9 mouse cellular contexts compared by ENCODE assay signal in the genomic region with DNA sequence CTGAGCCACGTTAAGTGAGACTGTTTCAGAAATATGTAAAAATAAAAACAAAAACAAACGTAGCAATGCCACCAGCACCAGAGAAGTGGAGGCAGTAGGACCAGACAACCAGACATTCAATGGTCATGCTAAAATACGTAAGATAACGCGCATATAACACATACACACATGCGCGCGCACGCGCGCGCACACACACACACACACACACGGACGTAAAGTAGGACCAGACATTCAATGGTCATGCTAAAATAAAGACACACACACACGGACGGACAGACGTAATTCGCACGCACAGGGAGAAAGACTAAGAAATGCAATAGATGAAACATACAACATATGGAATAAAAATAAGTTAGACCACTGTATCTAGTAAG. TPM values are rescaled to one million over a fixed set of nuclear protein-coding genes. Genes with fewer than 3 reads are reported as not detected.
A peak's percentile ranks its signal among the peaks of the same experiment; 100 is the strongest.
DNase-seq lines count a peak whose midpoint lies in the region; ATAC-seq and TF ChIP-seq lines count a peak whose summit lies in the region.
"Had no signal": no experiment of that assay in that cellular context is flagged by ENCODE, and none has a peak within 500 bp of the region (broad histone marks: within the 10 kb centered on the region; RNA-seq: fewer than 3 reads in every experiment).

No protein-coding gene starts in this region.

- peak; percentile 64 for DNase-seq in CH12.LX (ENCODE audit: extremely low read depth)
- peak; percentile 48 to 85 for DNase-seq in adrenal gland, adult (ENCODE audit: inconsistent age in 2 of 2, low spot score in 1 of 2)
- peak; percentile 50 for DNase-seq in embryonic facial prominence, embryonic 10.5 days (ENCODE audit: low spot score)
- DNase-seq in kidney, postnatal 10 days, result peak; percentile 53
- DNase-seq in lung, postnatal 10 days, result peak; percentile 56
- peak; percentile 32 for DNase-seq in retina, embryonic 14.5 days (ENCODE audit: low spot score)
- no peak for DNase-seq in Muller cell, postnatal 12 days (ENCODE audit: inconsistent ontology term)

- WGBS in embryonic facial prominence, embryonic 10.5 days, result 48% methylated on average over 19 of the region's 19 CpGs
- 27% methylated on average over 19 of the region's 19 CpGs for WGBS in heart, embryonic 14.5 days

- no peak for TF ChIP-seq EP300 in CH12.LX (IDR thresholded peaks at IDR 0.05; ENCODE audit: low read length)

- in situ Hi-C loops in CH12.LX (cut with MboI; ENCODE audit: low pct_ligation_motif_present, low pct_unique_long_range_greater_than_20kb, low sequenced_read_pairs), result no loop called here

- H3K4me3 ChIP-seq in CH12.LX (replicated peaks in 1 of 3; ENCODE audit: low read depth in 2 of 3, low read length in 2 of 3, poor library complexity in 1 of 3), result peak overlapping the region; percentile 52 to 71 (median 59)
- peak overlapping the region; percentile 59 for H3K4me3 ChIP-seq in embryonic facial prominence, embryonic 10.5 days
- H3K4me3 ChIP-seq in heart, embryonic 14.5 days (ENCODE audit: control insufficient read depth in 1 of 2, insufficient read depth in 1 of 2, low read depth in 1 of 2, low read length in 2 of 2), result peak overlapping the region; percentile 46 to 50

- peaks cover 0 to 7% of the 10 kb centered on the region in 2 experiments for H3K36me3 ChIP-seq in CH12.LX (replicated peaks in 1 of 2; ENCODE audit: control insufficient read depth in 1 of 2, insufficient read depth in 1 of 2, low read length in 1 of 2)
- peaks cover 31% of the 10 kb centered on the region for H3K36me3 ChIP-seq in embryonic facial prominence, embryonic 10.5 days (replicated peaks)
- peaks cover 20% of the 10 kb centered on the region for H3K36me3 ChIP-seq in heart, embryonic 14.5 days (ENCODE audit: control insufficient read depth, insufficient read depth, low read length)

- dilution Hi-C loops in CH12.LX (cut with MboI; ENCODE audit: extremely low pct_ligation_motif_present, extremely low pct_unique_long_range_greater_than_20kb, low sequenced_read_pairs), result no loop called here

- 0 out of 2 replicates have a peak, but pooled peaks cover 4% of the 10 kb centered on the region for H3K79me2 ChIP-seq in CH12.LX (replicated peaks; ENCODE audit: control insufficient read depth, extremely low read depth, insufficient read depth, poor library complexity, severe bottlenecking)

- peak overlapping the region; percentile 98 for H3K9ac ChIP-seq in CH12.LX (ENCODE audit: insufficient read depth, low read depth)
- H3K9ac ChIP-seq in heart, embryonic 14.5 days (ENCODE audit: low read length), result peak overlapping the region; percentile 78

- H3K4me2 ChIP-seq in CH12.LX (ENCODE audit: insufficient read depth, low read depth, poor library complexity, severe bottlenecking), result peak overlapping the region; percentile 78; the same call in 1 of the 2 replicates
- H3K4me2 ChIP-seq in heart, embryonic 14.5 days (ENCODE audit: low read length), result peak overlapping the region; percentile 68

- H3K4me1 ChIP-seq in CH12.LX (ENCODE audit: control insufficient read depth in 1 of 2, insufficient read depth in 2 of 2), result 0 out of 4 replicates have a peak, but pooled peaks cover 0 to 7% of the 10 kb centered on the region in 2 experiments
- peaks cover 9% of the 10 kb centered on the region for H3K4me1 ChIP-seq in embryonic facial prominence, embryonic 10.5 days
- H3K4me1 ChIP-seq in heart, embryonic 14.5 days (ENCODE audit: control insufficient read depth in 2 of 2, insufficient read depth in 2 of 2, low read length in 2 of 2), result peaks cover 0 to 3% of the 10 kb centered on the region in 2 experiments; a peak in 1 of 4 replicates

- H3K27ac ChIP-seq in CH12.LX (ENCODE audit: insufficient read depth, low read depth), result peak overlapping the region; percentile 92
- H3K27ac ChIP-seq in embryonic facial prominence, embryonic 10.5 days (replicated peaks), result peak overlapping the region; percentile 89
- peak overlapping the region; percentile 25 to 88; a peak in 3 of 4 replicates for H3K27ac ChIP-seq in heart, embryonic 14.5 days (replicated peaks in 1 of 2; ENCODE audit: control insufficient read depth in 1 of 2, insufficient read depth in 1 of 2, low read depth in 2 of 2, low read length in 2 of 2)

- ATAC-seq in heart, embryonic 14.5 days (ENCODE audit: insufficient number of reproducible peaks, insufficient read depth, low FRiP score, low read depth), result no peak

- no peak for TF ChIP-seq CTCF in CH12.LX (conservative IDR thresholded peaks at IDR 0.05 in 1 of 2, IDR thresholded peaks at IDR 0.05 in 1 of 2; ENCODE audit: low read depth in 2 of 2, low read length in 2 of 2)

- TF ChIP-seq POLR2A in CH12.LX (IDR thresholded peaks at IDR 0.05; ENCODE audit: low read depth, low read length), result peak; percentile 55

- no peaks in the 10 kb centered on the region for H3K27me3 ChIP-seq in CH12.LX (replicated peaks)
- no peaks in the 10 kb centered on the region for H3K27me3 ChIP-seq in embryonic facial prominence, embryonic 10.5 days (replicated peaks; ENCODE audit: low read depth, poor library complexity, severe bottlenecking)
- H3K27me3 ChIP-seq in heart, embryonic 14.5 days (ENCODE audit: control insufficient read depth, insufficient read depth, low read length), result no peaks in the 10 kb centered on the region

- H3K9me3 ChIP-seq in CH12.LX (replicated peaks; ENCODE audit: low read length), result no peaks in the 10 kb centered on the region
- no peaks in the 10 kb centered on the region for H3K9me3 ChIP-seq in embryonic facial prominence, embryonic 10.5 days
- H3K9me3 ChIP-seq in heart, embryonic 14.5 days (ENCODE audit: control insufficient read depth, low read length), result no peaks in the 10 kb centered on the region

- no peak for TF ChIP-seq RAD21 in CH12.LX (IDR thresholded peaks at IDR 0.05; ENCODE audit: low read depth, low read length)

TF ChIP-seq in CH12.LX, 34 proteins besides CTCF, POLR2A, EP300 and RAD21:
- TF ChIP-seq ETS1 (conservative IDR thresholded peaks at IDR 0.05; ENCODE audit: low read depth, low read length) (no peak), MAX (IDR thresholded peaks at IDR 0.05; ENCODE audit: low read length) (no peak; the same call in 1 of the 2 replicates), IRF4 (IDR thresholded peaks at IDR 0.05; ENCODE audit: low read depth, low read length) (no peak), PAX5 (IDR thresholded peaks at IDR 0.05; ENCODE audit: low read length) (no peak), ZKSCAN1 (IDR thresholded peaks at IDR 0.05; ENCODE audit: borderline replicate concordance, low read depth, low read length) (no peak), TBP (conservative IDR thresholded peaks at IDR 0.05; ENCODE audit: low read depth, low read length) (peak; percentile 60), MEF2A (IDR thresholded peaks at IDR 0.05; ENCODE audit: borderline replicate concordance, low read depth, low read length) (0 out of 2 replicates have a peak, but pooled peaks have one; percentile 29), SMC3 (IDR thresholded peaks at IDR 0.05; ENCODE audit: low read depth, low read length) (no peak), BHLHE40 (IDR thresholded peaks at IDR 0.05; ENCODE audit: low read depth, low read length) (peak; percentile 60; the same call in 1 of the 2 replicates), CHD2 (IDR thresholded peaks at IDR 0.05; ENCODE audit: low read length) (no peak), GABPA (IDR thresholded peaks at IDR 0.05; ENCODE audit: insufficient replicate concordance, low read depth, low read length) (no peak), HCFC1 (IDR thresholded peaks at IDR 0.05; ENCODE audit: low read depth, low read length) (peak; percentile 32), RCOR1 (conservative IDR thresholded peaks at IDR 0.05; ENCODE audit: low read depth, low read length) (no peak), USF2 (conservative IDR thresholded peaks at IDR 0.05; ENCODE audit: low read depth, low read length) (no peak), MYC (IDR thresholded peaks at IDR 0.05; ENCODE audit: low read depth, low read length) (peak; percentile 81; the same call in 1 of the 2 replicates), UBTF (IDR thresholded peaks at IDR 0.05; ENCODE audit: low read depth, low read length) (no peak), ZC3H11A (IDR thresholded peaks at IDR 0.05; ENCODE audit: low read depth, low read length) (no peak), NRF1 (IDR thresholded peaks at IDR 0.05; ENCODE audit: low read depth, low read length) (peak; percentile 81), MAZ (IDR thresholded peaks at IDR 0.05; ENCODE audit: low read depth, low read length) (no peak), JUN (IDR thresholded peaks at IDR 0.05; ENCODE audit: insufficient read depth, low read depth, low read length) (no peak), JUND (conservative IDR thresholded peaks at IDR 0.05; ENCODE audit: low read depth, low read length) (no peak), ZMIZ1 (IDR thresholded peaks at IDR 0.05; ENCODE audit: low read depth, low read length) (peak; percentile 71; the same call in 1 of the 2 replicates), TCF12 (IDR thresholded peaks at IDR 0.05; ENCODE audit: low read depth, low read length) (peak; percentile 36; the same call in 1 of the 2 replicates), NELFE (IDR thresholded peaks at IDR 0.05; ENCODE audit: low read depth, low read length) (no peak; the same call in 1 of the 2 replicates), ELF1 (IDR thresholded peaks at IDR 0.05; ENCODE audit: low read depth, low read length) (no peak), E2F4 (IDR thresholded peaks at IDR 0.05; ENCODE audit: insufficient replicate concordance, low read depth, low read length) (no peak), CHD1 (IDR thresholded peaks at IDR 0.05; ENCODE audit: low read depth, low read length) (no peak), MAFK (IDR thresholded peaks at IDR 0.05; ENCODE audit: insufficient replicate concordance, low read length) (no peak), USF1 (IDR thresholded peaks at IDR 0.05; ENCODE audit: low read depth, low read length) (no peak), ZNF384 (IDR thresholded peaks at IDR 0.05; ENCODE audit: low read depth, low read length) (no peak), SIN3A (IDR thresholded peaks at IDR 0.05; ENCODE audit: low read length) (0 out of 2 replicates have a peak, but pooled peaks have one; percentile 32), KAT2A (IDR thresholded peaks at IDR 0.05; ENCODE audit: insufficient replicate concordance, low read length) (no peak), MXI1 (IDR thresholded peaks at IDR 0.05; ENCODE audit: low read depth, low read length) (no peak; the same call in 1 of the 2 replicates), POLR2AphosphoS2 (IDR thresholded peaks at IDR 0.05; ENCODE audit: low read depth, low read length) (0 out of 2 replicates have a peak, but pooled peaks have one; percentile 26)

RNA-seq across cellular contexts. Expression of a gene that starts 14.2 kb away (rescaled TPM):
- total RNA-seq in CH12.LX (2012; rRNA removed) (0.71 and 1.7 TPM in 2 replicates), CH12.LX (2014; rRNA removed) (not detected in 2 replicates)
- polyA plus RNA-seq in CH12.LX (2012; ENCODE audit: insufficient read length, low read depth), result not detected in 2 replicates
- polyA plus RNA-seq in embryonic facial prominence, embryonic 10.5 days (2016; fragmentation: Nextera tagmentation; extraction: Ambion mirVana), result not detected in 2 replicates
- polyA plus RNA-seq in heart, embryonic 14.5 days (2014; fragmentation: Nextera tagmentation; extraction: Ambion mirVana), result not detected in 2 replicates
- total RNA-seq: gastrocnemius, postnatal 4 days had no signal
